Mouse (Mus musculus) cerebellum, adult 11-12 months (tissue): ENCODE results near the gene Gm48552.
A peak's percentile ranks its signal among the peaks of the same experiment; 100 is the strongest.

Experiments
- DNase-seq: peaks from one replicate; pipeline ENCODE4 v3.0.0; 2022

The Gm48552 gene

GRCm38 (mm10) chr10:81388505-81389055, at the start of gene Gm48552:
TSS of gene Gm48552 (plus strand) at chr10:81389005.
- no peak for DNase-seq

GRCm38 (mm10) chr10:81340551-81341332, 48.1 kb upstream of the Gm48552 start:
- DNase-seq: peak; percentile 26

DNA sequence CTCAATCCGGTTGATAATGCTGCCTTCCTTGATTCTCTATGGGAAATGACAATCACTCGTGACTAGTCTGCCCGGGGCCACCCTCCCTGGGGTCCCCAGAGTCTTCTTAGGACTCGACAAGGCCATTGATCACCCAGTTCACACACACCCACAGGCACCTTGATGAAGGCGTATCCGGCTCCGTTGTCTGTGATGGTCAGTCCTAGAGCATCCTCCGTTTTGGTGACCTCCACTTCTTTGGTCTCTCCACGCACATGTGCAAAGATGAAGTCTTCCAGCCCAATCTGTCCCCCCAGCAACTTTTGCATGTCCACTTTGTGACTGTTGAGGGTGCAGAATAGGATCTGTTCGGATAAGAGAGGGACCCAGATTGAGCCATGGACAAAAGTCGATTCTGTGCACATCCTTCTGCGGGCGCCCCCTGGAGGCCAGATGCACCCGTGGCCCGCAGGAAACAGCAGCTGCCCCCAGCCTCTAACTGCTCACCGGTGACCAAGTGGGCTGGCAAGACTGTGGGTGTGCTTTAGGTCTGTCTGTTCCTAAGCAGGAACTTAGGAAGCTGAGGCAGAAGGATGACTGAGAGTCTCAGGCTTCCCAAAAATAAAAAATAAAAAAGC, 47.4 kb upstream of the Gm48552 start:
- DNase-seq: peak; percentile 42

GRCm38 (mm10) chr10:81342686-81343505, 45.9 kb upstream of the Gm48552 start, which contains the start of gene Gipc3:
TSS of gene Gipc3 (minus strand) at chr10:81343266.
- DNase-seq: no peak

DNA sequence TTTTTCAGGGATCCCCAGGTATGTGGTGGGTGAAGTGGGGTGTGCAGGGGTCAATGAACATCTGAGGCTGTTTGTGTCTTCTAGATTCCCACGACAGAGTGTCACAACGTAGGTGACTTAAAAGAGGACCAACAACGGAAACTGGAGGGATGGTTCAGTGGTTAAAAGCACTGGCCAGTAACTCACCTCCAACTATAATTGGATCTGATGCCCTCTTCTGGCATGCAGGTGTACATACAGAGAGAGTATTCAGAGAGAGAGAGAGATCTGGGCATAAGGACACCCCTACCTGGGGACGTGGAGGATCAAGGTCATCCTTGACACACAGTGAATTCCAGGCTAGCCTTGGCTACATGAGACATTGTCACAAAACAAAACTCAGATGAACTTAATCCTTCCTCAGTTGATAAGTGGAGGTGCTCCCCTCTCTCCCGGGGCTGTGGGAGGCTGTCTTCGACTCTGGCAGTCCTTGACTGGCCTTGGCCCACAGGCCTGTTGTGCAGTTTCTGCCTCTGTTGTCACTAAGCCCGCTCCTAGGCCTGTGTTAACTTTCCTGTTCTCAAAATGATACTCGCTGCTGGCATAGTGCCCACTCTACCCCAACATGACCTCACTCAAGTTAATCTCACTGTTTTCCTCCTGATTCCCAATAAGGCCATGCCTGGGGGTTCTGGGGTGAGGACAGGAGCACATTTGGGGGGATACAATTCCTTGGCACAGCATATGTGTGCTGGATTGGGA, 44.2 kb upstream of the Gm48552 start:
- peak; percentile 18 for DNase-seq

DNA sequence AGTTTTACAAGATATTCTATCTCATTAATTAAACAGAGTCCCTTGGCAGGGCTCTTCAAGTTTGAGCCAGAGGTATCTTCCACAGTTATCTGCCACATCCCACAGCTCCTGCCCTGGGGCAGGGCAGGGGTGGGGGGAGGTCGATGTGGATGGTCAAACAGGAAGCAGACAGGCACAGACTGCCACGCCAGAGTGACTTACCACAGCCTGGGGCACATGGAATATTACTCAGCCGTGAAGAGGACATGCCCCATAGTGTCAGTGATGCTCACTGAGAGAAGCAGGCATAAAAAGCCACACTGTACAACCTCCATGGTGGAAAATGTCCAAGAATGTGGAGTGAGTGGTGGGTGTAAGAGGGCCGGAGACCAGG, 43.7 kb upstream of the Gm48552 start:
- peak; percentile 27 for DNase-seq

GRCm38 (mm10) chr10:81346453-81347067, 42.2 kb upstream of the Gm48552 start:
- peak; percentile 46 for DNase-seq

DNA sequence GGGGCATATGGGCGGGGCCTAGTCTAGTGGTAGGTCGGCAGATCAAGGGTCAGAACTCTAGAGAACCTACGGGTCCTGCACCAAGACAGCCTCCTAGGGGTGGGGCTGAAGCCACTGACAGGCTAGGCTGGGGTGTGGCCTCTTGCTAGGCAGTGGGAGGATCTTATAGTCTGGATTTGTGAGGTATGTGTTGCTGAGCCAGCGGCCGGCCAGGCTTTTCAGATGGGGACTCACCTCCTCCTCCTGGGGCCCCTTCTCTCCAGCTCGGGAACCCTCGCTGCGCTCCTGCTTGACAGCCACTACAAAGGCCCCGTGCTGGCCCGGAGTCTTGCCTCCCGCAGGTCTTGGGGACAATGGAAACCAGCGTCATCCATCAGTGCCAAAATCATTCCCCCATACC, 39.7 kb upstream of the Gm48552 start:
- DNase-seq: peak; percentile 66

- no peak for DNase-seq
These were observed 38.8 kb upstream of the Gm48552 start for GRCm38 (mm10) chr10:81349961-81350350.

DNA sequence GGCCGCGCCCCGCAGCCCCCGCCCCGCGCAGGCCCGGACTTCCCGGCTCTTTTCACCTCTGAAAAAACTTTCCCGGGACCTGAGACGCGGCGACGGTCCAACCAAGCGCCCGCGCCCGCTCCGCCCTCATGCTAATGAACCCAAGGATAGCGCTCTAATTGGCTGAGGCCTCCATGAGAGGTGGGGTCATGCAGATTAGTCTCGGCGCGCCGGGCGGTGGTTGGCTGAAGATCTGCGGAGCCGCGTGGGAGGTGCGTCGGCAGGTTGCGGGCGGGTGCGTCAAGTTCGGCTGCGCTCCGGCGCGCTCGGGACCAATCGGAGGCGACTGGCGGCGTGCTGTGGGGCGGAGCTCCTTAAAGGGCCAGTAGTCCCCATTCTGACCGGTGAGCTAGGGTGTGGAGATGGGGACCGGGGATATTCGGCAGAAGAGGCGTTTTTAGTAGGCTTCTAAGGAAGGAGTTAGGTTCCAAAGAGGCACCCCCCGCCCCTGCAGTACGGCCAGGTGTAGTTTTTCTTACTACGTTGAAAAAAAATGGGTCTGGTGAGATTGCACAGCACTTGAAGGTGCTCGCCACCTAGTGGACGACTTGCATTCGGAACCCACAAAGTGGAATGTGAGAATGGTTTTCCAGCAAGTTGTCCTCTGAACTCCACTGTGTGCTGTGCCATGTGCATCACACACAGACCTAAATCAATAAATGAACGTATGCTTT, 38.3 kb upstream of the Gm48552 start, which contains the start of gene Hmg20b:
TSS of gene Hmg20b (minus strand) at position 130 of the 713 bp plus-strand sequence.
- peak; percentile 99 for DNase-seq

- DNase-seq: peak; percentile 30
These were observed 37.0 kb upstream of the Gm48552 start for GRCm38 (mm10) chr10:81351678-81352291.

- peak; percentile 40 for DNase-seq
These were observed 33.9 kb upstream of the Gm48552 start for GRCm38 (mm10) chr10:81354738-81355477.

GRCm38 (mm10) chr10:81355533-81355932, 33.3 kb upstream of the Gm48552 start:
- no peak for DNase-seq

DNA sequence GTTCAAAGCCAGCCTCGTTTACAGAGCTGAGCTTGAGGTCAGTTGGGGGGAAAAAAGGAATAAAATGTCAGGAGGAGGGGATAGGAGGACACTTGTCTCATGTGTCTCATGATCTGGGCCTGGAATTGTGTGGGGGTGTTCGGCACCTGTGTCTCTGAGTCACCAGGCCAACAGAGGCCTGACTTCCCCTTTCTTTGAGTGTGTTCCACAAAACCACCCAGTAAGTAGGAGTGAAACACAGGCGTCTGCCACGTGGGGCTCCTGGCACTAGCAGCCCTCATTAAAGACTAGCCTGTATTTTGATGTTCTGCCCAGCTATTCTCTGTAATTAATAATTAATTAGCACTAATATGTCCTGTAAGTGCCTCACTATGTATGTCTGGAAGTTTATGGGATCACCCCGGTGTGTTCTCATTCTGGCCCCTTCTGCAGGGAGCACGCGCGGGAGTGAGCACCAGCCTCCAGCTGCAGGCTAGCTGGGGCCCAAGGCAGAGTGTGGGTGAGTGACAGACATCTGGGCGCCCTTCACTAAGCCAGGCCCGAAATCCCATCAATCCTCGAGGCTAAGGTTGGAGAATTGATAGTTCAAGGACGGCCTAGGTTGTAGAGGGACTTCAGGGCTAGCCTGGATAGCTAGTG, 32.3 kb upstream of the Gm48552 start:
- peak; percentile 45 for DNase-seq

DNA sequence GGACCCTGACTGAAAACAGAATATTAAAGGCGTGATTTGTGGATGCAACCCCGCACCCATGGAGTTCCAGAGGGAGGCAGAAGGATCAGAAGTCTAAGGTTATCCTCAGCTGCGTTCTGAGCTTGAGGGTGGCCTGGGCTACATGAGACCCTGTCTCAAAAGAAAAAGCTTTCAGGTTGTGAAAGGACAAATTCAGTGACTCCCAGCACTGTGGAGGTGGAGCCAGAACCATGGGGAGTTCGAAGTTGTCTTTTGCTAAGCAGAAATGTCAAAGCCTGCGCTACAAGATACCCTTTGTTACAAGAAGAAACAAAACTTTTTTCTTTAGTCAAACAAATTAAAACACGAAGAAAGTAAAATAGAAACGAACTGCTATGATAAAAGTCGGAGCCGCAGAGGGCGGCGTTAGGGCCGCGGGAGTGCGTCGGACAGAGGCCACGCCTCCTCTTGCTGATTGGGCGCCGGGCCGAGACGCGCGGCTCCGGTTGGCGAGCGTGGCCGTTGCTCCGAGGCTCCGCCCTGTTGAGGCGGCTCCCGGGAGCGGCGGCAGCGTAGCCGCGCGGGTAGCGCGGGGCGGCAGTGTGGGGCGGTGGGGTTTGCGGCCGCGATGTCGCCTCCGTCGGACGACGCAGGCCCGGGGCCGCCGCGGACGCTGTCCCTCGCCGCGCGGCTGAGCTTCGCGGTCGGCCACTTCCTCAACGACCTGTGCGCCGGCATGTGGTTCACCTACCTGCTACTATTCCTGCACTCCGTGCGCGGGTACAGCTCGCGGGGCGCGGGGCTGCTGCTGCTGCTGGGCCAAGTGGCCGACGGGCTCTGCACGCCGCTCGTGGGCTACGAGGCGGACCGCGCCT, 31.6 kb upstream of the Gm48552 start, which contains the start of gene Mfsd12:
TSS of gene Mfsd12 (plus strand) at position 501 of the 854 bp plus-strand sequence.
- peak; percentile 89 for DNase-seq

DNA sequence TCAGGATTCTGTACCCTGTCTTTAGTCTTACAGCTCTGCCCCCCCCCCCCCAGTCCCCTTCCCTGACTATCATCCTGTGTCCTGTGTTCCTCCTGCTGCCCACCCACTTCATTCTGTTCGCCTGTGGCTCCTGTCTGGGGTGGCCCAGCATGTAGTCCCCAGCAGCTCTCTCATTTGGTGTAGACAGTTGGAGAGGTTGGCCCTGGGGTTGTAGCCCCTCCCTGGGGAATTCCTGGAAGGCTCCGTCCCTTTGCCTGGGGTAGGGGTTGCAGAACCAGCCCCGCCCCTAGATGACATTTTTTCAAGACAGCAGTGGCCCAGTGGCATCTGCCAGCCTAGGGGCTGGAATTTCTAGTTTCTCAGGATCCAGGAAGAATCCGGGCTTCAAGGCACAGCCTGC, 30.6 kb upstream of the Gm48552 start:
- peak; percentile 60 for DNase-seq

- DNase-seq: no peak
These were observed 30.0 kb upstream of the Gm48552 start for GRCm38 (mm10) chr10:81358841-81359240.

GRCm38 (mm10) chr10:81360721-81361120, 28.1 kb upstream of the Gm48552 start:
- no peak for DNase-seq
